Mouse (Mus musculus) retina, postnatal 1 day (tissue): ENCODE results near the gene Ptpn1.

Experiments
- DNase-seq: peaks from one replicate; pipeline ENCODE4 v3.0.0-alpha.2; 2012

Gene Ptpn1

DNA sequence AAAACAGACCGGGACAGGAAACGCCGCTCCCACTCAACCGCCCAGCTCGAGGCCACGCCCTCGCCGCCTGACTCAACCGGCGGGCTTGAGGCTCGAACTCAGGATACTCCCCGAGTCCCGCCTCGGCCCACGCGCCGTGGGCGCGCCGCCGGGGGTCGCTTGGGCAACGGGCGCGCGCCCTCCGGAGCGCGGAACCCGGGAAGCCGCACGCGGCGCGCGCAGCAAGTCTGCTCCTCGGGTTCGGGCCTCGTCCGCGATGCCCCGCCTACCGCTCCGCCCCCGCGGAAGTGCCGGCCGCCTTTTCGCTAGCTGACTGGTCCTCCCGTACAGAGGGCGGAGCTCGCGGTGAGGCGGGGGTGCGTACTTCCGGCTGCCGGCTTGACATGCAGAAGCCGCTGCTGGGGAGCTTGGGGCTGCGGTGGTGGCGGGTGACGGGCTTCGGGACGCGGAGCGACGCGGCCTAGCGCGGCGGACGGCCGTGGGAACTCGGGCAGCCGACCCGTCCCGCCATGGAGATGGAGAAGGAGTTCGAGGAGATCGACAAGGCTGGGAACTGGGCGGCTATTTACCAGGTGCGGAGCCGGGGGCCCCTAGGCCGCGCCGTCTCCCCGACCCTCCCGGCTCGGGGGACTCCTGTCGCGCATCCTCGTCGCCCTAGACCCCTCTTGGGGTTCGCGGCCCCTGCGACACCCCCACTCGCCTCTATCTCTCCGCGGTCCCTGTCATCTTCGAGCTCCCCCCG is at the start of gene Ptpn1:
TSS of gene Ptpn1 (plus strand) at position 73 of the 742 bp plus-strand sequence.
- peak; percentile 97 for DNase-seq

DNA sequence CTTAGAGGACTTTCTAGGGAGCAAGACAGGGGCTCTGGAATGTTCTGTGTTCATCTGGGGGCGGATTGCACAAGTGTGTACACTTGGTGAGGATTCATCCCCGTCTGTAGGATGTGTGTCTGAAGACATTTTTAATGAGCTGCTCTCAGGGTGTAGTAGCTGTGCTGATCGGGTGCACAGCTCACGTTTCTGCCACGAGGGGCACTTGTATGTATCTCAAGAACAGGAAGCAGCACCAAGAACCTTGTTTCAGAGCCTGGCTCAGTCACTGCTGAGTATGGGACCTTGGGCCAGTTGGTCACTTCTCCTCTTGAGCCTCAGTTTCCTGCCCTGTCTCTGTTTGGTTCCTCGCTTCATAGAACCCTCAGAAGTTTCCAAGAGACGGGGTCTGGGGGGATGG is 45.4 kb upstream of the Ptpn1 start:
- DNase-seq, result no peak

DNA sequence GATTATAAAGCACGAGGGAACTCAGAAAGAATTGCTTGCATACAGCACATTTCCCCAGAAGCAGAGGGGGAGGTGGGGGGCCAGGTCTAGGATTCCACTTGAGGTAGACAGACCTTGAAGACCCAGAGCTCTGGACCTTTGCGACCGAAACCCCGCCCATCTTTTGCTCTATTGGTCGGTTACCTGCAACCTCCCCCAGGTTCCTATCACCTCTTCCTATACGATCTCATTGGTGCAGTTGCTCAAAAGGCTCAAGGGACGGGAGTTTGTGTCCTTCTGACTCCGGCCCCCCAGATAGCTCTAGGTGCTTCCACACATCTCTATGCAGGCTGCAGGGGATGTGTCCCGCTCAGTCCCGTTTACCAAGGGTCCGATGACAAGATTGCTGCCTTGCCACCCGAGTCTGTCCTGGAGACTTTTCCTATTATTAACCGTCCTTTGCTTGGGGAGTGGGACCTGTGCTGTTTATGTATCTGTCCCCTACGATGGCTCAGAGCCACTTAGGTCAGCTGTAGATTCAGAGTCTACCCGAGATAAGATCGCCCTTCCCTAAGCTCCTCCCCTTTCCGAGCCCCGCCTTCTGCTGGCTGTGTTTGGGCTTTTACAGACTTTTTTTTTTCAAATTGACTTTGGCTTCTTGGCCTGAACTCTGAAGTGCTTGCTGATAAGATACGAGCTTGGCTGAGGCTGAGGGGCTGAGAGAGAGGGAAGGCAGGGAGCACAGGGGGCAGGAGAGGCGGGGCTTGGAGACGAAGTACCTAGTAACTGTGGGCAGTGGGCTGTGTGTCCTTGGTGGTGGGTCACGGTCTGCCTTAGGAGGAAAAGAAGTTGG is 44.1 kb upstream of the Ptpn1 start:
- no peak for DNase-seq

DNA sequence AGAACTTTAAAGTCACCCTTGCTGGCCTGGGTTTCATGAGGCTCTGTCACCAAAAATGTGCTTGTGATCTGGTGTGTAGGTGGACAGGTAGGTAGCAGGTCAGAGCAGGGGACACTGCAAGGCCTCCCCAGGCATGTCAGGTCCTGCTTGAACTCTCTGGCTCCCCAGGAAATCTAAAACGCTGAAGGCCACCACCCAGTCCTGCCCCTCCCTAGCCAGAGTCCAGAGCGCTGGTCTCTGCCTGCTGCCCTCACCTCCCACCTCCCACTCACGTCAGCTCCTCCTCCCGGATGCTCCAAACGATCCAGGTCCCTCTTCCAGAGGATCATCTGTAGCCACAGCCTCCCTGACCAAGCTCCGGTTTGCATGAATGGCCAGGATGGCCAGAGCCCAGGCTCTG is 43.0 kb upstream of the Ptpn1 start:
- DNase-seq, result no peak

DNA sequence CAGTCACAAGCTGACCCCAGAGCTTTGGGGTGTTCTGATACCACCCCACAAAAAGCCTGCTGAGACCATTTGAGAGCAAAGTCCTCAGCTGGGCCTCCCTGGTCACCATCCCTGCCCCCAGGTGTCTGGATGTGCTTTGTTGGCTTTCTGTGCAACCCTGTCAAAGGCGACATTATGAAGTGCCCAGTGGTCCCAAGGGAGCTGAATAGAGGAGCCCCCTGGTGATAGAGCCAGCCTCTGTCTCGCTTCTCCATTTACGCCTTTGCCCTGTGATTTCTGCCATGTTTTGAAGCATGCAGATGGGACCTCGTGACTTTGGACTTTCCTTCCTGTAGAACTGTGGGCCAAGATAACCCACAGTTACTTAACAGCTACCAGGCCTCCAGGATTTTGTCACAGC is 42.0 kb upstream of the Ptpn1 start:
- no peak for DNase-seq

DNA sequence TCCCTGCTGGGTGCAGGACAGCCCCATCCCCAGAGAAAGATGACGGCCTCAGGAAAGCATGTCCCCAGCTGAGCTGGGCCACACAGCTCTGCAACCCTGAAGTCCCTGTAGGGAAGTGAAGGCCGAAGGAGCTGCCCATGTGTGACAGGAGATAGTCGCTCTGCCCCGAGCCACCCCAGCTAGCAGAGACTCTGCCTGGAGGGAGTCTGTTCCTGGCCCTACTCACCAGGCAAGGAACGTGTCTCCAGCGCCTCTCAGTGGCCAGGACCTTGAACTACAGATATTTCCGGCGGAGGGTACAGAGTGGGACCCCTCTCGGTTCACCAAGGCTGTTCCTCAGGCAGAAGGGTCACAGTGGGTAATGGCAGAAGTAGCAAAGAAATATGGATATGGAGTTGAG is 39.9 kb upstream of the Ptpn1 start:
- DNase-seq, result peak; percentile 63

DNA sequence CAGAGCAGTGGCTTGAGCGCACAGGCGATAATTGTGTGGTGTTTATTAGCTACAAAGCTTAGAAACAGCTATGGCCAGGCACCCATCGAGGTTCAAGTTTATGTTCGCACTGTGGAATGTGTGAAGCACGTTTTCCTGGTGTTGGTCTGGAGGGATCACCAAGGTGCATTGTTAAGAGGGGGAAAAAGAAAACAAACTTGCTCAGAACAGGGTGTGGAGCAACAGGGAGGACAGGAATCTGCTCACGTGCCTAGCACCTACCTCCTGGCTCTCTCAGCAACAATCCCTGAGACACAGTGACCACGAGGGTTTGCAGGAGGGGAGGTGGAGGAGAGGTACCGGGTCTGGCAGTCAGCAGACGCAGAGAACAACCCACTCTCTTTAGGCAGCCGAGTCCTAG is 38.2 kb upstream of the Ptpn1 start:
- DNase-seq, result no peak

DNA sequence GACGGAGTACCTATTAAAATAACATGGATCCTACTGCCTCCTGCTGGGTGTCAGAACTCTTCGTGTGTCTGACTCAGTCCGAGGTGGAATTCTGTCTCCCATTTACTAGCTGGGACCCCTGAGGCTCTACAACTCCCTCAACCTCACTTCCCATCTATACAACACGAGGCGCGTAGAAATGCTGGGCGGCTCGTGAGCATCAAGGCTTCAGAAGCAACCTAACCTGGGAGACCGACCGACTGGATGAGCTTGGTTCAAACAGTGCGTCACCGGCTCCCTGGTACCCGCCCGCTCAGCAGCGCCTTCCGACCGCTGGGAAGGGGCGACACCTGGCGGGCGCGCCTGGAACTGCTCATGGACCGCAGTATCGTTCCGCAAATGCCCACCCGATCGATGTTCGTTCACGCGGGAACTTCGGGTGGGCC is 36.9 kb upstream of the Ptpn1 start:
- DNase-seq, result peak; percentile 81

DNA sequence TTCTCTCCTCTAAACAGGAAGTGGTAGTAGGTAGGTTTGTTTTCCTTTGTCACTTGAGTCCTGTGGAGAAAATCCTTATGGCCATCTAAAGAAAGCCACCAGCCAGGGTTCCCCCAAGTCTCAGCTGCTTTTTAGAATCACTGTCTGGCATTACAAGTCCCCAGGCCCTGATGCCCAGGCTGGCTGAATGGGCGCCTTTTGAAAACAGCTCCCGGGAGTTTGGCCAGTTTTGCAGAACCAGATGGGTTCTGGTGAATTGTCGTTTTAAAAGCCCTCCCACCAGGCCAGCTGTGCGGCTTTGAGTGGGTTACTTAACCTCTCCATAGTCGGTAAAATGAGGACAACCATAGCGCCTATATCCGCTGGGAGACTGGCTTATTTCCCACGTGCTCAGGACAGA is 34.0 kb upstream of the Ptpn1 start:
- DNase-seq, result no peak

DNA sequence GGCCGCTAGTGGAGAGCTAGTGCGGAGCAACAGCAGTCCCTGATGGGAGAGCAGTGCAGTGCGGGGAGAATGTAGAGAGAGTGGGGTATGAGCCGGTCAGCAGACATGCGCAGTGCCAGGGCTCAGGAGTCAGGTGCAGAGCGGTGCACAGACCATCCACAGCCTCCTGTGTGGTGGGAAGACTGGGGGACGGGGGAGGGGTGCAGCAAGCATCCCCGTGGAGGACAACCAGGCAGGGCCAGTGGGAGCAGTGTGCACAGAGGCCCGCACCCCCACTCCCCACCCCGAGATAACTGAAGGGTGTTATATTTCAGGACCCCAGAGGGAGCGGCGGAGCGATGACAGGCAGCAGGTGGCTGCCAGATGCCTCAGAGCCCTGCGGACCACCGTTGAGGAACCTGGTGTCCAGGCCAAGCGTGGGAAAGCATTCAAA is 31.9 kb upstream of the Ptpn1 start:
- peak; percentile 39 for DNase-seq

DNA sequence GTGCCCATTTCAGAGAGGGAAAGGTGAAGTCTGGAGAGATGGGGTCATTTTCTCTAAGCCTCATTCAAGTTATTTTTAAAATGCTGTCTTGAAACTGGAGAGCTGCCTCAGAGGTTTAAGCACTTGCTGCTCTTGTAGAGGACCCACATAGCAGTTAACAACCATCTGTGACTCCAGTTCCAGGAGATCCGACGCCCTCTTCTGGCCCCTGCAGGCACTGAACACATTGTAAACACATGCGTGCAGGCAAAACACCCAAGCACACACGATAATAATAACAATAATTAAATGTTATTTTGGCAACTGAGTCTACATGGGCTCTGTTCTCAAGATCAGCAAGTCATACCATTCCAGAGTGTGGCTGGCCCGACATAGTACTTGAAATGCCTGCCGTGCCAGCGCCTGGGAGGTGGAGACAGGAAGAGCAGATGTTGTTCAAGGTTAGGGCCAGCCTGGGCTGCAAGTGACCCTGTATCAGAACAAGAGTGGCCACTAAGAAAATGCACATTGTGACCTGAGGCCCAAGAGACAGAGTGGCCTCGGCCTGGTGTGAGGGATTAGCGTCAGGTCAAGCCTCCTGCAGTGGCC is 29.6 kb upstream of the Ptpn1 start:
- DNase-seq, result no peak

DNA sequence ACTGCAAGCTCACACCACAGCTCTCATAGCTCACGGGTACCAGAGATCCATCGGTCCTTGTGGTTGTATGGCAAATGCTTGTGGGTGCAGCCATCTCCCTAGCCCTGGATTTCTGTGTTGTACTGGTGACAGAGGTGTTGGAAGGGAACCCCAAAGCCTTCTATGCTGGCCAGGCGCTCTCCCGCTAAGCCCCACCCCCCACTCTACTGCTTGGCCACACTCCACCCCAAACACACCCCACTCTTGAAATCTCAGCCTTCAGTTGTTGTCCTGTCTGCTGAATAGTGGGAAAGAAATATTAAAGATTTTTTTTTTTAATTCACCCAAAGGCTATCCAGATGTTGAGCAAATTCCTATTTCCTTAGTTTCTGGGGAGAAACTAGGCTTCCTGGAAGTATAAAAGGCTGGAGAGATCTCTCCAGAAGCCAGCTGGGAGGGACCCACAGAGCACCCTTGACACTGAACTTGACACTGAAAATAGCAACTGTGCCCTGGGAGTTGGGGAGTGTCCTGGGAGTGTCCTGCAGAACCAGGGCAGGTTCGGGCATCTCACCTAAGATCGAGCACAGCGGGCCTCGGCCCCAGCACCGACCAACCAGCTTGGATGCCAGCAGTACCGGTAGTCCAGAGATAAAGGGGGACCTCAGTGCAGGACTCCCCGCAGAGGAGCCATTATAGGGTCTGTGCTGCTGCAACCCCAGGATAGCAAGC is 28.5 kb upstream of the Ptpn1 start:
- no peak for DNase-seq

DNA sequence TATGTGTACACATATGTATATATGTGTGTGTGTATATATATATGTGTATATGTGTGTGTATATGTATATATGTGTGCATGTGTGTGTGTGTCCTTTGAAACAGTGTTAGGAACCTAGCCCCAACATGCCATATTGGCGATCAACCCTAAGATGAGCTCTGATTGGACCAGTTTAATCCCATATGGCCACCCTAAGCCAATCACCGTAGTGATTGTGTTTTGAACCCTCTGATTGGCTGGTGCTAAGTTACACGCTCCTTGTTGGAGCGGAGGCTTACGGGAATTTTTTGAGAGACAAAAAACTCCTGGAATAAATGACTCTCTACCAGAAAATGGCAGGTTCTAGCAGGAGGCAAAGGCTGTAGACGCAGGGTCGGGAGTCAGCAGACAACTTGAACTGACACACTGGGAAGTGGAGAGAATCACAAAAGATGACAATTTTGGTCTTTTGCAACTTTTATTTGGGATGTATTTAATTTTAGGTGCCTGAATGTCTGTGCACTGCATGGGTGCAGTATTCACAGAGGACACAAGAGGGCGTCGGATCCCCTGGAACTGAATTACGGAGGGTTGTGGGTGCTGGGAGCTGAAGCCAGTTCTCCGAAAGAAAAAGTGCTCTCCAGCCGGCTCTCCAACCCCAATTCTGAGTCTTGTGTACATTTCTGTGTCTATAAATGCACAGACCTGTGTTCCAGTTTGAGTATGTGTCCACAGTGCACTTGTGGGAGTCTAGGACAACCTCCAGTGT is 27.1 kb upstream of the Ptpn1 start:
- no peak for DNase-seq

DNA sequence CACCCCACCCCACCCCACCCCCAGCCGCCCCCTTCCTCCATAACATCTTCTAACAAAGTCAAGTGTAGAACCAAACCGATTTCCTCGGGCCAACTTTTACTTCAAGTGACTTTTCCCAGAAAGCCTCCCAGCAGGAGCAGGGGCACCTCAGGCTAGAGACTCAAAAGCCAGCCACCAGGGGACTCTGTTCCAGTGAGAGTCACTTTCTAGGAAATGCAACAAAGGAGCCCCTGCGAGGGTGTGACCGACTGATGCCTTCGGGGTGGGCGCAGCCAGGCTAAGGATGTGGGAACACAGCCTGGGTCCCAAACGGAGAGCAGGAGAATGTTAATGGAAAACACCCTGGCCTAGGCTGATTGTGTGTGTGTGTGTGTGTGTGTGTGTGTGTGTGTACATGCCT is 26.3 kb upstream of the Ptpn1 start:
- DNase-seq, result no peak

DNA sequence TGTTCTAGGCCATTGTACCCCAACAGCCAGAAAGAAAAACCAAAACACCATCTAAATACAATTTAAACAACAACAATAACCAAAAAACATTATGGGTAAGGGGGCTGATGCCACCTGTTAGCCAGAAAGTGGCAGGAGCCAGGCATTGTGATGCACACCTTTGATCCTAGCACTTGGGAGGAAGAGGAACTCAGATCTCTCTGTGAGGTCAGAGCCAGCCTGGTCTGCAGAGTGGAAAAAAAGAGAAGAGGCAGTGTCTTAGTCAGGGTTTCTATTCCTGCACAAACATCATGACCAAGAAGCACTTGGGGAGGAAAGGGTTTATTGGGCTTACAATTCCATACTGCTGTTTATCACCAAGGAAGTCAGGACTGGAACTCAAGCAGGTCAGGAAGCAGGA is 25.1 kb upstream of the Ptpn1 start:
- DNase-seq, result no peak

DNA sequence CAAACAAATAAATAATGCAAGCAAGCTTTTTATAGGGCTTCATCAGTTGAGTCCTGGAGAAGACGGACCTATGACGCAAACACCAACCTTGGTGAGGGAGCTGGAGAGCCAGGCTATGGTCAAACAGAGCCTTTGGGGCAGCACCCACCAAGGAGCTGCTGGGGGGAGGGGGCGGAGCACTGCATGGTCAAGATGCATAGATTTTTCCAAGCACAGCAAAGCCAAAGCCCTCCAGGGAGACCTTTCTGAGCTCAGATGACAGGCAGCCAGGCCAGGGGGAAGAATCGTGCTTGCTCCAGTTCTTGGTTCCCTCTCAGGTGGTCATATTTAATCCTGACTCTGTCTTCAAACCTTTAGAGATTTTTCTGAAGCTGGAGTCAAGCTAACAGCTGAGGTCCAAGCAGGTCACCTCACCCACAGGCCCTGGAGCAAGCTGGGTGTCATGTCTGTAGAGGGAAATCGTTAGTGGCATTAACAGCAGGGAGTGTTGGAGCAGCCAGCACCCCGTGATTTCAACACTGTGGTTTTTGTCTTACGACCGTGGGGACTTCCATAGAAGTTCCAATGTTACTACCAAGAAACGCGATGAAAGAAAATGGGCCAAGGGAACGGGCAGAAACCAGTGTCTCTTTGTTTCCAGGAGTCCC is 22.2 kb upstream of the Ptpn1 start:
- no peak for DNase-seq

DNA sequence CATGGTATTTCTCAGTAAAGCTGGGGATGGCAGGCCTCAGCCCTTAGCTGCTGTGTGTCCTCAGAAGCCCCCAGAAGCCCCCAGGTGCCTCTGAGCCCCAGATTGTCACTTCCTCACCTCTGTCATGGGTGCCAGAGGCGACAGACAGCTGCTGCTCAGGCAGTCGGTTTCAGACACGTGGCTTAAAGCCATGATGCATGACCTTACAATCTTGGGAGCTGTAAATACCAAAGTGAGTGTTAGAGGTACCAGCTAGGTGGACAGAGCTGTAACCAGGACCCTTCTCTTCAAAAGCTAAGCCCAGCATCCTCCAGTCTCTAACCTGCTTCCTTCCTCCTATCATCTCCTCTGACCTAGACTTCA is 21.7 kb upstream of the Ptpn1 start:
- no peak for DNase-seq

DNA sequence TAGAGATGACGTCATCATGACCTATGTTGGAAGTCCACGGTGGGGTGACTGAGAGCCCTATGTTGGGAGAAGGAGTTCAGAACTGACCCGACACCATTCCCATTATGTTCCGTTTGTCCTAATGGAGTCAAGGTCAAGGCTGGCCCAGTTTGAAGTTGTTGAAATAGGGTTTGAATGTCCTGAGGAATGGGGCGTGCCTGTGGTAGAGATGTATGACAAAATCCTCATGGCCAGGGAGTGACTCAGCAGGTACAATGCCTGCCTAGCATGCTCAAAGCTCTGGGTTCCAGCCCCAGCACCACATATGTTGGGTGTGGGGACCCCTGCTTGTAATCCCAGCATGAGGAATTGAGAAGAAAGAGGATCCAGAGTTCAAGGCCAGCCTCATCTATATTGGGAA is 20.3 kb upstream of the Ptpn1 start:
- DNase-seq, result no peak

DNA sequence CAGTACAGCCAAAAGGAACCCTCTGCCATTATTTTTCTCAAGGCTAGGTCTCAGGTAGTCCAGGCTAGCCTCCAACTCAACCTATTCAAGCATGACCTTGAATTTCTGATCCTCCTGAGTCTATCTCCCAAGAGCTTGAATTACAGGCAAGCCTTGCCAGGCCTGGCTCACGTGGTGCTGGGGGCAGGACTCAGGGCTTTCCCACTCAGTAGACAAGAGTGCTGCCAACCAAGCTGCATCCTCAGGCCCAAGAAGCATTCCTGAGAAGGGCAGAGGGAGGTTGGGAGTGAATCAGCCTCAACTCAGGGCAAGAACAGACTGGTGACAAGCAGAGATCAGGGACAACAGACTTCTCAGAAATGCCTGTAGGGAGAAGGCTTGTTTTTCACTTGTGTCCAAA is 12.8 kb upstream of the Ptpn1 start:
- no peak for DNase-seq

DNA sequence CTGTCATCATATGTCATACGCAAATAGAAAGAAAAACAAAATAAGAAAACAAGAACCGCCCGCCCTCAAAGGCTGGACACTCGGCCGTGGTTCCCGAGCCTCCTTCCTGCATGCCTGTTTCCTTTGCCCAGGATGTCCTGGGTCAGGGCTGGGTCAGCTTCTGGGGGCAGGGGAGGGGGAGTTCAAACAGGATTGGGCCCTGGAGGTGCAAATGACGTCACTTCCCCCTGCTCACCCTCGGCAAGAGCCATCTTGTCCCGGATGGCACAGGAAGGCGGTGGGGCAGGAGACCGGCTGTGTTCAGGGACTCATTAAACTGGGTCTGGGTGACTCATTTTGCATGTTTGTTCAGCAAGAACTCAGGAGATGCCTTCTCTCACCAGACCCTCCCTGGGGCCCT is 11.8 kb upstream of the Ptpn1 start:
- DNase-seq, result no peak

DNA sequence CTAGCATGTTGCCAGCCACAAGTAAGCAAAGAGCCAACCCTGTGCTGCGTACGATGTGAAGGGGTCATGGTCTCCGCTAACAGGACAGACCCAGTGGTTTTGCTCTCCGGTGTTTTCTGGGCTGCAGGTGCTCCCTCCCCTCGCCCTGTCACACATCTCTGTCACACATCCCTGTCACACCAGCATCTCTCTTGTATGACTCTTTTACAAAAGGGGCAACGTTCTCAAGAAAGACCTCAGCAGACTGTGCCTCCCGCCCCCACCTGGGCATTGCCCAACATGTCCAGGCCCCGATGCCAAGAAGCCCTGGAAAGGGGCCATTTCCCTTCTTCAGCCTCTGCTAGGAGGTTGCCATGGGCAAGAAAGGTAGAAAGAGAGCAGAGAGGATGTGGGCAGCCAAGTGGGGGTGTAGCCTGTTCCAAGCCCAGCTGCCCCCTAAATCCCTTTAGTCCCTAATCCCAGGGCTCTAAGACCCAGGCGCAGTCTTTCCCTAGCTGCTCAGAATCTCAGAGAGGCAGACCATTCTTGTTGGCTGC is 10.8 kb upstream of the Ptpn1 start:
- peak; percentile 29 for DNase-seq

DNA sequence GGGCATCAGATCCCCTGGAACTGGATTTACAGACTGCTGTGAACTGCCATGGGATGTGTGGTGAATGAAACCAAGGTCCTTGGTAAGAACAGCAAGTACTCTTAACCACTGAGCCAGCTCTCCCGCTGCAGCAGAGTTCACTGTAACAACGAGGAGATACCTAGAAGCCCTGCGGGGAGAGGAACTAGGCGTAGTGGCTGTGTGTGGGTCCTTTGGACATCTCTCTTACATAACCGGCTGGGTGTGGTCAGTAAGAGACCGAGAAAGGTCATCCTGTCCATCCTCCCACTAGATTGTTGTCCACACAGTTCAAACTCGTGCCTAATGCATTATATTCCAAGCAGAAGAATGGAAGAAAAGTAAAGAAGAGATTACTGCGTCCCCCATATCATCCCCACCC is 10.0 kb upstream of the Ptpn1 start:
- DNase-seq, result no peak
